Mouse (Mus musculus) midbrain, embryonic 14.5 days (tissue): ENCODE data around the gene Fat1. TPM values are rescaled to one million over a fixed set of nuclear protein-coding genes. Genes with fewer than 3 reads are reported as not detected.

Source experiments
- ATAC-seq: fragments of 200-750 bp; cut with Nextera tagmentation; 2 replicates; pipeline ENCODE4 v1.8.0; 2017; ENCODE audit warnings: moderate number of reproducible peaks, moderate library complexity; ENCODE audit not compliant: low FRiP score, low TSS enrichment
- DNase-seq: peaks from one replicate; pipeline ENCODE4 v3.0.0-alpha.2; 2015
- H3K27ac ChIP-seq: fragments of 300-500 bp; sonication (generic); replicated peaks from 2 replicates; pipeline ENCODE4 v1.5.1; 2014; ENCODE audit warnings: mild to moderate bottlenecking, low read depth, low read length, moderate library complexity
- H3K27me3 ChIP-seq: fragments of 300-500 bp; sonication (generic); 2 replicates; pipeline ENCODE4 v1.6.1; 2014; ENCODE audit warnings: low read length, control low read depth, mixed read lengths; ENCODE audit not compliant: control insufficient read depth, insufficient read depth
- H3K36me3 ChIP-seq: fragments of 300-500 bp; sonication (generic); 2 replicates; pipeline ENCODE4 v1.6.1; 2014; ENCODE audit warnings: low read length, control low read depth; ENCODE audit not compliant: control insufficient read depth, insufficient read depth
- H3K4me1 ChIP-seq: fragments of 300-500 bp; sonication (generic); 2 replicates; pipeline ENCODE4 v1.6.1; 2014; ENCODE audit warnings: mild to moderate bottlenecking, antibody characterized with exemption, low read length, control low read depth; ENCODE audit not compliant: control insufficient read depth, insufficient read depth
- H3K4me2 ChIP-seq: fragments of 300-500 bp; sonication (generic); 2 replicates; pipeline ENCODE4 v1.6.1; 2014; ENCODE audit warnings: mild to moderate bottlenecking, low read length, moderate library complexity
- H3K4me3 ChIP-seq: fragments of 300-500 bp; sonication (generic); replicated peaks from 2 replicates; pipeline ENCODE4 v1.5.1; 2014; ENCODE audit warnings: low read depth, low read length
- H3K9ac ChIP-seq: fragments of 300-500 bp; sonication (generic); replicated peaks from 2 replicates; pipeline ENCODE4 v1.6.1; 2014; ENCODE audit warnings: mild to moderate bottlenecking, low read length, moderate library complexity
- H3K9me3 ChIP-seq: fragments of 300-500 bp; sonication (generic); 2 replicates; pipeline ENCODE4 v1.6.1; 2016; ENCODE audit warnings: low read length, control low read depth, mixed read lengths; ENCODE audit not compliant: control insufficient read depth
- WGBS: fragments of 180-500 bp; shearing (Covaris S2); extraction: QIAGEN DNeasy Blood & Tissue Kit; methylation state at CpG from one replicate; pipeline ENCODE4 v1.1.7; 2014; 5-methylcytosine and 5-hydroxymethylcytosine counted together
- polyA plus RNA-seq: library from polyadenylated mRNA; unstranded; fragments of >200 nt; fragmentation: Nextera tagmentation; extraction: Ambion mirVana; gene quantifications from 2 replicates; pipeline ENCODE4 v1.2.1, GENCODE M21; 2014

Fat1 gene
- polyA plus RNA-seq, 1 experiment from 2014 or later, result 22.8 TPM

DNA sequence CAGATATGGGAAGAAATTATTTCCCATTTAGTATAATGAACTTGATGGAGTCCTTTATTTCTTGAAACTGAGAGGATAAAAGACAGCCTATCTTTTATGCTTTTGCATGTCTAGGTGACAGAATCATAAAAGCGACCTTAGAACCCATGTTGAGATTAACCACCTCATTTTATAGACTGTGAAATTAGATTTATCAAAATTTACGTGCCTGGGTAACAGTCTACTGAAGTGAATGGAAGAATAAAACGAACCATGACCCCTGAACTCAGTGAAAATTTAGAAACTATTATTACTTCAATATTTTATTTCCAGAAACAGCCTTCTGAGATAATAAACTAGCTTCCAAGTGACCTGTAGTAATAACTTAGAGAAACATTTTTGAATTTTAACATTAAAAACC lies 158.4 kb downstream of the Fat1 start:
- no peak for ATAC-seq
- WGBS, result 70% methylated on average over 3 of the region's 3 CpGs
- no peaks in the 10 kb centered on the region for H3K27me3 ChIP-seq
- H3K36me3 ChIP-seq, result no peaks in the 10 kb centered on the region
- no peak overlapping the region for H3K27ac ChIP-seq
- no peak for DNase-seq
- no peak overlapping the region for H3K4me3 ChIP-seq
- no peak overlapping the region for H3K9ac ChIP-seq
- H3K4me1 ChIP-seq, result no peaks in the 10 kb centered on the region
- H3K9me3 ChIP-seq, result no peaks in the 10 kb centered on the region
- no peak overlapping the region for H3K4me2 ChIP-seq

Other genes starting within 250 kb of the Fat1 start
- 0.17 and 0.36 TPM in 2 replicates for gene Mtnr1a, start 133.7 kb downstream of the Fat1 start, polyA plus RNA-seq